Mouse (Mus musculus) heart, postnatal 36 days (tissue): ENCODE data around the gene Pdk1. TPM values are rescaled to one million over a fixed set of nuclear protein-coding genes. Genes with fewer than 3 reads are reported as not detected.

Experiments used
- DNase-seq, 2 experiments: peaks; one replicate each; pipeline ENCODE4 v3.0.0; 2021 to 2022
- intact Hi-C: fragments of 180-260 bp; cut with DNase I; formaldehyde crosslinking; loops from one replicate; pipeline ENCODE4 v1.15.1; 2025
- total RNA-seq, 2 experiments: library from RNA; stranded (reverse); gene quantifications; 2 replicates each; pipeline ENCODE4 v1.2.3; 2021

Gene Pdk1
- total RNA-seq, 2 experiments from 2014 or later: 138 to 171 TPM

DNA sequence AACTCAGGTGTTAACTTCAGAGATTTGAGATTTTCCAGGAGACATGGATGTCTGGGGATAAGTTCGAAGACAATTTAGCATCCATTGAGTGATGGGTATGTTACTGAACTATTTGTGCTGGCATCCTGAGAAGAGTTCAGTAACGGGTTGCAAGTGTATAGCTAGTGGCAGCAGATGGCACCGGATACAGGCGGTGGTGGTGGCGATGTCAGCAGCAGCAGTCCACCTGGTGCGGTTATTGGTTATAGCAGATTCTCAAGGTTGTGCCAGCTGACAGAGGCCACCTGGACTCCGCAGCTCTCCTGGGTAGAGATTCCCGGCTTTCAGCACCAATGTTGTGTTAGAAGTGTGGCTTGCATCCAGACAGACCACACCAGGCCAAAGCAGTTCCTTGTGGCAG is 61.0 kb downstream of the Pdk1 start:
- intact Hi-C loops: no loop called here
- no peak for DNase-seq

DNA sequence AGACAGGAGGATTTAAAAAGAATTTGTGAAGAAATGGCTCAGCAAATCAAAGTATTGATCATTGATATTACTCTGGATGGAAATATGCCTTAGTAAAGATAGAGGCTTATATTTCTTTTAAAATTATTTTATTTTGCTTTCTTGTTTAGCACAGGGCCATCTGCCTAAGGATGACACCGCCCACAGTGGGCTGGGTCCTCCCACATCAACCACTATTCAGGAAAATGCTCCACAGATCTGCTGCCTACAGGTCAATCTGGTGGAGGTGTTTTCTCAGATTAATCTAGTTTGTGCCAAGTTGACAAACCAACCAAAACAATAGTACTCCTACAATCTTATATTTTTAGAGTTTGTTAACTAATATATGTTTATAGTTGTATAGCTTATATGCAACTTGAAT is 63.7 kb downstream of the Pdk1 start:
- no peak for DNase-seq
- intact Hi-C loops: no loop called here

DNA sequence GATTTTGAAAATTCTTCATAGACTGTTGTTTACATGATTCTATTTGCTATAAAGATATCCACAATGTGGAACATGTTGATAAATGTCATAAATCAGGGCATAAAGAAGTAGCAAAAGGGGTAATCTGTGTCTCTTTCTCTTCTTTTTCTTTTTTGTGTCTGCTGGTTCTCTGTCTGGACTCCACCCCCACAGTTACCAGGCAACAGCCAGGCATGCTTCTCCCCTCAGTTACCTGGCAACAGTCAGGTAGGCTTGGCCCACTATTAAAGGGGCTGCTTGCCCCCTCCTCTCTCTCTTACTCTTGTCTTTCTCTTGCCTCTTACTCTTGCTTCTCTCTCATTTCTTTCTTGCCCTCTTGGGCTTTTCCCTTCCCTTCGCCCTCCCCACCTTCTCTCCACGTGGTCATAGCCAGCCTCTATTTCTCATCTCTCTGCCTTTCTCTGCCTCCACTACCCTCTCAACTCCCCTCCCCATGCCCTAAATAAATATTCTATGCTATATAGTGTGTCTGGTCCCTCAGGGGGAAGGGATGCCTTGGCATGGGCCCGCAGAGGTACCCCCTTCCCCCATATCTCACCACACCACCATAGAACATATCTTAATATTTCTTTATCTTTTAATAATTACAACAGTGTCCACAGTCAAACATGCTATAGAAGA is 64.8 kb downstream of the Pdk1 start:
- intact Hi-C loops: no loop called here

GRCm38 (mm10) chr2:71938716-71939393 is 65.8 kb downstream of the Pdk1 start:
- DNase-seq: no peak
- intact Hi-C loops: no loop called here

More for the DNA sequence above, 64.8 kb downstream of the Pdk1 start:
- DNase-seq: no peak

GRCm38 (mm10) chr2:71941005-71941720 is 68.1 kb downstream of the Pdk1 start:
- intact Hi-C loops: no loop called here

DNA sequence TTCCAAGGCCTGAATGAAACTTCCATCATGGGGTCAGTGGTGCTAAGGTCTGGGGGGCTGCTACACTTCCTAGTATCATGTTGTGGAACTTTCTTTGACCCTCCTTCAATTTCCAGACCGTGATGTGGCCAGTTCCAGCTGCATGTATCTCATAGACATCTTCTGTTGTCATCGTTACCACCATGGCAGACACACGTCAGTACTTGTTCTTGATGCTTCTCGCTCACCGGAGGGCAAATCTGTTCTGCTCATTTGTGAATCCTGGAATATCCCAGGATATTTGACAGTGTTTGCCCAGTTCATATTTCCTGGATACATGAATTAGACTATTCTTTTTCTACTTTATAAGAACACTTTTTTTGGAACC is 68.7 kb downstream of the Pdk1 start:
- intact Hi-C loops: no loop called here
- DNase-seq: no peak

More at GRCm38 (mm10) chr2:71941005-71941720, 68.1 kb downstream of the Pdk1 start:
- no peak for DNase-seq

- DNase-seq: no peak
- intact Hi-C loops: loop anchor here (10.0 kb wide), 1 partner anchor 356 kb away; no protein-coding TSS in a partner anchor
These were observed 78.2 kb downstream of the Pdk1 start for GRCm38 (mm10) chr2:71951212-71951611.

Other genes starting within 250 kb of the Pdk1 start
- gene Itga6, start 127.6 kb upstream of the Pdk1 start, total RNA-seq: 10 to 100 TPM; 44.4 to 61.9 TPM
- gene Rapgef4, start 108.0 kb downstream of the Pdk1 start, total RNA-seq: 10 to 100 TPM; 25.8 to 33.4 TPM